Mouse (Mus musculus): ENCODE measurements around the gene Kcnh7.

GRCm38 (mm10) chr2:62664839-62665238, 519.2 kb downstream of the Kcnh7 start:
- no peak for TF ChIP-seq GATA1 (IDR thresholded peaks at IDR 0.05; ENCODE audit: borderline replicate concordance, low read length)
- no peak for TF ChIP-seq FLI1 (IDR thresholded peaks at IDR 0.05; ENCODE audit: low read length)
